Mouse (Mus musculus) retina, adult 2 months (tissue): ENCODE measurements around the gene Plac8.
A peak's percentile ranks its signal among the peaks of the same experiment; 100 is the strongest.

Experiments
- DNase-seq: peaks from one replicate; pipeline ENCODE4 v3.0.0-alpha.2; 2012; ENCODE audit warnings: low read depth, low spot score

Plac8 gene

GRCm38 (mm10) chr5:100535826-100536225, 36.2 kb downstream of the Plac8 start:
- no peak for DNase-seq

- DNase-seq = no peak
Measured at GRCm38 (mm10) chr5:100526164-100526563, 45.9 kb downstream of the Plac8 start.

- DNase-seq = no peak
Measured at GRCm38 (mm10) chr5:100525620-100526019, 46.4 kb downstream of the Plac8 start.

GRCm38 (mm10) chr5:100524921-100525320, 47.1 kb downstream of the Plac8 start:
- DNase-seq = no peak

DNA sequence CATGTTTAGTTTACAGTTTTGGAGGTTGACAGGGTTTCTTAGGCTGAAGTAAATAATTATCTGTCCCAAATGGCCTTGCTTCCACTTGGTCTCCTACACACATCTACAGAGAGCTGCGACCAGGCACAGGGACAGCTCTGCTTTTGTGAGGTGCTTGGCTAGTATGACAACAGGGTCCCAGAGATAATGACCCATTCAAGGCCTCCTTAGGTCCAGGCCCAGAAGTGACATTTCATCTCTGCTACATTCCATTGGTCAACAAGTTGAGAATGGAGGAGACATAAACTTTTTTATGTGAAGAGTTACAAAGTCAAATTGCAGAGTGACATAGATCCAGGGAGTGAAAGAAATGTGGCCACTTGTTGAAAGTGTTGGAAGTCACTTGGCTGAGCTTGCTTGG, 48.7 kb downstream of the Plac8 start:
- no peak for DNase-seq

DNA sequence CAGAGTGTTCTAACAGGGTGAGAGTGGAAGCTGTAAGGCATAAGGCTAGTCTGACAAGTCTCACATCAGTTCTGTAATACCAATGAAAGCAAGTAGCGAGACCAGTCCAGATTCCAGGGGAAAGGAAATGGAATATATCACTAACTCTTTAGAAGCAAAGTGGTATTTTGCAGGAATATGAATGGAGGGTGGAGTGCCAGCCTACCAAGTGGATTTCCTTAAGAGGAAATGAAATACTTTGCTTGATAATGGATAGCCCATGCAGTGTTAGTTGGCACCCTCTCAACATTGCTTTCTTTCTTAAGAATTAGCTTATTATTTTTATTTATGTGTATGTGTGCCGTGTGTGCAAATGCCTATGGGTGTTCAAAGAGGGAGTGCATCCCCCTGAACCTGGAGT, 51.8 kb downstream of the Plac8 start:
- DNase-seq = no peak

DNA sequence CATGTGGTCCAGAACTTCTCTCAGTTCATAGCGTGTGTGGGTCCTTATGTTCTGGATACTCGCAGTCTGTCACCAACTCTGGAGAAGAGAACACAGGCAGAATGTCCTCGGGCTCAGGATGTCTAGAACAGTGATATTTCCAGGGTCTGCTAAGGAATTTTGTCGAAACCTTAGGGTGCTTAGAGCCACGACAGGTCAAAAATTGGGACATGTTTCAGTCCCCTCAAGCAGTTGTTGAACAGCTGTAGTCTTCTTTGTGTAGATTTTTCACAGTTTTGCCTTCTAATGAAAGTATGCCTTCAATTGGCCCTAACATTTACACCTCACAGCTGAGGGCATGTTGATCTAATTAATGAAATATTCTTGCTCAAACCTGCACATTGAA, 53.0 kb downstream of the Plac8 start:
- DNase-seq = no peak

DNA sequence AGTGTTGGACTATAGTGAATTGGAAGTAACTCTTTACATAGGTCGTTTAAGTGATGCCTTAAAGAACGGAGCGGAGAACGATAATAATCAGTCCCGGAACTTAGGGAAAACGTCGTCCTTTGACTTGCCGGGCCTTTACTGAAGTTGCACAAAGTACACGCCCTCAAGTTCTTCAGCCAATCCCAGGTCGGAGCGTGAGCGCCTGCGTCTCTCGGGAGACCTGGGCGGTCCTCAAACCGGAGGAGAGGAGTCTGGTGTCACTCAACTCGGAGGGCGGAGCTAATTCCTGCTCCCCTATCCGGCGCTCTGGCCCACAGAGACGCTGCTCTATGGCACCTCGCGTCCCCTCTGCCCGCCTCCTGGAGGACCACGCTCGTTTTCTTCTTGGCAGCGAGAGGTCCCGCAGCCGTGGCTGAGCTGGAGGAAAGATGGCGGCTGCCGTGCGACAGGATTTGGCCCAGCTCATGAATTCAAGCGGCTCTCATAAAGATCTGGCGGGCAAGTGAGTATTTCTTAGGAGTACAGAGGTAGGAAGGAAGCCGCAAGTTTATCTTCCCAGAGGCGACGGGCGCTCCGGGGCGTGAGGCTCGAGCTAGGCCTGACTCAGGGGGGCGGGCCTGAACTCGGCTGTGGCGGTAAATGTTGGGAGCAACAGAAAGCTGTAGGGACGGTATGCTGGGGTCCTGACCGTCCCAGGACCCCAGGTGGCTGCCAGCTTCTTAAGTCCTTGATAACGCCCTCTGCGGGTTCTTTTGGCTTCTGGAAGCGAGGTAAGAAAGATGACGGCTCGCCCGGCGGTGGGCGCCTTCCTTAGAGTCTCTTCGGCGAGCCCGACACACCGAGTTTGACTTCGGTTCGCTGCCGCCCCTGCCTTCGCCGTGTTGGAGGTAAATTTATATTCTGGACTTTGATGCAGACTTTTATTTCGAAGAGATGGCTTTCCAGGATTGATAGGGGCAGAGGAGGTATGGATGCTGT, 53.7 kb downstream of the Plac8 start, which contains the start of gene Cops4:
Gene Cops4, plus strand, starts transcription at position 261 of the 978 bp plus-strand sequence.
- DNase-seq = peak; percentile 99

DNA sequence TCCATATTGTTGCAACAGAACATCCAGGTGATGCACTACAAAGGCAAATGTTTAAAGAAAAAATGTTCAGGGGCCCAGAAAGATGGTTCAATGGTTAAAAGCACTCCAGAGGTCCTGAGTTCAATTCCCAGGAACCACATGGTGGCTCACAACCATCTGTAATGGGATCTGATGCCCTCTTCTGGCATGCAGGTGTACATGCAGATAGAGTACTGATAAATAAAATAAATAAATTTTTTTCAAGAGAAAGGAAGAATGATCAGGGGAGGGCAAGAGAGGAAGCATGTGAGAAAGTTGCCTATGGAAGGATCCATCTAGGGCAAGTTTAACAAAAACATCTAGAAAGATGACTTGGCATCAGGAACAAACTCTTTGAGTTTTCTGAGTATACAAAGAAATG, 59.5 kb downstream of the Plac8 start:
- DNase-seq = no peak

DNA sequence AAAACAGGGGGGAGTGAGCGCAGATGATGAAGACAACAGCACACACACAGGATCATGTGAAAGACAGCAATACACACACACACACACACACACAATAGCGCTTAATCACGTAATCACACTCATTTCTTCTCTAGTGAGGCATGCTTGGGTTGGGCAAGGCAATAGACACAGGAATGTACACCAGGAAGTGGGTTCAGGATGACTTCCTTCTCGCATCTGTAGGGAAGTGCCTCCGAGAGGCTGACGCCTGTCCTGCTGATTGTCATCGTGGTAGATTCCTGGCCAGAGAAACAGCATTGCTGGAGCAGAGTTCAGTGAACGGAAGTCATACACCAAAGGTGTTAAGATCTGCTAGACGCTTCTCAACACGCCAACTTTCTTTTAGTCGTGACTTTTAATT, 62.8 kb downstream of the Plac8 start:
- no peak for DNase-seq
